Mouse (Mus musculus): ENCODE results near the gene Mospd3. TPM values are rescaled to one million over a fixed set of nuclear protein-coding genes. Genes with fewer than 3 reads are reported as not detected.
A peak's percentile ranks its signal among the peaks of the same experiment; 100 is the strongest.

Mospd3 gene
- polyA plus RNA-seq (2015; fragmentation: Nextera tagmentation; extraction: Ambion mirVana): 53.3 and 58.5 TPM in 2 replicates

- peak; percentile 98 for DNase-seq (ENCODE audit: low spot score)
Measured at GRCm38 (mm10) chr5:137600619-137601364, at the start of gene Mospd3. Mospd3 (minus strand) TSS chr5:137601058.

GRCm38 (mm10) chr5:137649669-137650571, 49.1 kb upstream of the Mospd3 start:
- peak; percentile 59 for DNase-seq (ENCODE audit: low spot score)

- DNase-seq (ENCODE audit: low spot score): no peak
Measured at GRCm38 (mm10) chr5:137649251-137649650, 48.4 kb upstream of the Mospd3 start.

GRCm38 (mm10) chr5:137647827-137648601, 47.2 kb upstream of the Mospd3 start:
- DNase-seq (ENCODE audit: low spot score): peak; percentile 42

GRCm38 (mm10) chr5:137645652-137646091, 44.8 kb upstream of the Mospd3 start, which contains the start of gene Irs3:
Irs3 (minus strand) TSS chr5:137645714.
- no peak for DNase-seq (ENCODE audit: low spot score)

- DNase-seq (ENCODE audit: low spot score): peak; percentile 37
Measured at GRCm38 (mm10) chr5:137645091-137645651, 44.3 kb upstream of the Mospd3 start.

GRCm38 (mm10) chr5:137644484-137644883, 43.6 kb upstream of the Mospd3 start:
- no peak for DNase-seq (ENCODE audit: low spot score)

- no peak for DNase-seq (ENCODE audit: low spot score)
Measured at GRCm38 (mm10) chr5:137642886-137643285, 42.0 kb upstream of the Mospd3 start.

GRCm38 (mm10) chr5:137641054-137641453, 40.2 kb upstream of the Mospd3 start, which contains the start of gene Sap25:
Sap25 (plus strand) TSS chr5:137641334.
- peak; percentile 57 for DNase-seq (ENCODE audit: low spot score)

GRCm38 (mm10) chr5:137639472-137639871, 38.6 kb upstream of the Mospd3 start:
- DNase-seq (ENCODE audit: low spot score): no peak

GRCm38 (mm10) chr5:137633397-137634084, 32.7 kb upstream of the Mospd3 start:
- no peak for DNase-seq (ENCODE audit: low spot score)

GRCm38 (mm10) chr5:137631591-137631990, 30.7 kb upstream of the Mospd3 start:
- DNase-seq (ENCODE audit: low spot score): no peak

- peak; percentile 93 for DNase-seq (ENCODE audit: low spot score)
Measured at GRCm38 (mm10) chr5:137631171-137631570, 30.3 kb upstream of the Mospd3 start.

GRCm38 (mm10) chr5:137630602-137631001, 29.7 kb upstream of the Mospd3 start:
- no peak for DNase-seq (ENCODE audit: low spot score)

- DNase-seq (ENCODE audit: low spot score): peak; percentile 54
Measured at GRCm38 (mm10) chr5:137629906-137630545, 29.2 kb upstream of the Mospd3 start.

GRCm38 (mm10) chr5:137629306-137629721, 28.5 kb upstream of the Mospd3 start:
- no peak for DNase-seq (ENCODE audit: low spot score)

- DNase-seq (ENCODE audit: low spot score): peak; percentile 100
Measured at GRCm38 (mm10) chr5:137628498-137629305, 27.8 kb upstream of the Mospd3 start, which contains the start of the genes Fbxo24, Lrch4 and Gm20605. Fbxo24 (minus strand) TSS chr5:137629002. Lrch4 (plus strand) TSS chr5:137629121. Gm20605 (plus strand) TSS chr5:137629175.

- DNase-seq (ENCODE audit: low spot score): no peak
Measured at GRCm38 (mm10) chr5:137627991-137628390, 27.1 kb upstream of the Mospd3 start.

Data from thymus, postnatal 0 days (tissue).